Mouse (Mus musculus): ENCODE results near the gene 1700025G04Rik. TPM values are rescaled to one million over a fixed set of nuclear protein-coding genes. Genes with fewer than 3 reads are reported as not detected.

Gene 1700025G04Rik
- polyA plus RNA-seq, 1 experiment from 2014 or later = 17.3 TPM

DNA sequence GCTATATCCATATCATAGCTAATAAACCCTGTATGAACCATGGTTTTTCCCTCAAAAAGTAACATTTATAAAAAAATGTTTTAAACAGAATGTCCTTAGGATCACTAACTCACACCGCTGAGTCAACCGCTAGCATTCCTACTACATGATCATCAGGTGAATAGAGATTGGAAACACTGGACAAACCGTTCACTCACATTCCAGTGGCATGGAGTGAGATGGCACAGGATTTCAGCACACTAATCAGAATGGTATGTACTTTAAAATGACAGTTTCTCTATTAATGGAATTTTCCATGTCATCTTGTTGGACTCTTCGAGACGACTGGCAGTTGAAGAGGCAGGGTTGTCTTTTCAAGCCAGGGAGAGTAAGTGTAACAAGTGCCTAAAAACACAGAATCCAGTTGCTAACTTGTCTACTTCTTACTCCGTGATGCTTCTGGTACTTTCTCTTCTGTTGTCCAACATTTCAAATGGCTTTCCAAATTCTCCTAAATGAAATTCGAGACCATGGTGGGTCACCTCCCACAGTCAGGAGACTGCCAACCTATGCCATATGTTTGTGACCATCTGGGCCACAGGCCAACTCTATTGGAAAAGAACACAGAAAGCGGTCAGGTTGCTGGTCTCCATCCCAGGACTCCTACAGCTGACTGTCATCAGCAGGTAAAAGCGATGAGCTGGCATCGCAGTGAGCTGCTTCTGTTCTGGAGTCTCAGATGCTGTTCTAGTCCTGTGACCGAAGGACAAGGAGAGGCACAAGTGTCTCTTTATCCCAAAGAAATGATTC lies 26.4 kb downstream of the 1700025G04Rik start:
- no peaks in the 10 kb centered on the region for H3K9me3 ChIP-seq (replicated peaks; ENCODE audit: control insufficient read depth, low read length)
- H3K36me3 ChIP-seq (ENCODE audit: control insufficient read depth, insufficient read depth, low read length) = no peaks in the 10 kb centered on the region

DNA sequence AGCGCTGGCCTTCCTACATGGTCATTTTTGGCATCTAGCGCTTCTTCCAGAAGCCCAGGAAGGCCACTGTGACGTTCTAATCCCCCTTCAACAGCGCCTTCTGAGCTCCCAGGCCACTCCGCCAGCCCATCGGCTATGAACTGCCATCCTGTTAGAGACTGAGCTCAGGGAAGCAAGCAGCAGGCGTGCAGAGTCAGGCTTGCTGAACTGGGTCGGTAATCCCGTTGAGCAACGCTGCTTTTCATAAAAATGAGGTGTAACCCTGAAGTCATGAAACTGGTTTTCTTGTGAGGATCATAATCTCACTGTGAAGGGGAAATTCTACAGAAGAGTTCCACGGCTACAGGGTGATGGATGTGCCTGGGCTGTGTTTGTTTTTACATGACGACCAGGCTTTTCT lies 28.2 kb downstream of the 1700025G04Rik start:
- H3K27me3 ChIP-seq (ENCODE audit: control insufficient read depth, insufficient read depth, low read length) = no peaks in the 10 kb centered on the region
- no peak overlapping the region for H3K4me2 ChIP-seq (ENCODE audit: low read depth, low read length)
- ATAC-seq (ENCODE audit: insufficient read depth, low FRiP score) = peak; percentile 53; the same call in 1 of the 2 replicates
- H3K27ac ChIP-seq (ENCODE audit: low read length) = peak overlapping the region; percentile 72
- no peaks in the 10 kb centered on the region for H3K9me3 ChIP-seq (replicated peaks; ENCODE audit: control insufficient read depth, low read length)
- no peaks in the 10 kb centered on the region for H3K36me3 ChIP-seq (ENCODE audit: control insufficient read depth, insufficient read depth, low read length)
- WGBS = 66% methylated on average over 12 of the region's 12 CpGs
- no peak overlapping the region for H3K4me3 ChIP-seq (replicated peaks; ENCODE audit: low read length)
- H3K4me1 ChIP-seq (ENCODE audit: control insufficient read depth, insufficient read depth, low read length) = 0 out of 2 replicates have a peak, but pooled peaks cover 5% of the 10 kb centered on the region
- H3K9ac ChIP-seq (ENCODE audit: low read length) = no peak overlapping the region

More for the DNA sequence above, 26.4 kb downstream of the 1700025G04Rik start:
- no peaks in the 10 kb centered on the region for H3K27me3 ChIP-seq (ENCODE audit: control insufficient read depth, insufficient read depth, low read length)
- ATAC-seq (ENCODE audit: insufficient read depth, low FRiP score) = no peak
- no peak overlapping the region for H3K9ac ChIP-seq (ENCODE audit: low read length)
- no peak overlapping the region for H3K4me3 ChIP-seq (replicated peaks; ENCODE audit: low read length)
- 0 out of 2 replicates have a peak, but pooled peaks cover 5% of the 10 kb centered on the region for H3K4me1 ChIP-seq (ENCODE audit: control insufficient read depth, insufficient read depth, low read length)
- H3K4me2 ChIP-seq (ENCODE audit: low read depth, low read length) = no peak overlapping the region
- H3K27ac ChIP-seq (ENCODE audit: low read length) = no peak overlapping the region
- 89% methylated on average over 11 of the region's 11 CpGs for WGBS

DNA sequence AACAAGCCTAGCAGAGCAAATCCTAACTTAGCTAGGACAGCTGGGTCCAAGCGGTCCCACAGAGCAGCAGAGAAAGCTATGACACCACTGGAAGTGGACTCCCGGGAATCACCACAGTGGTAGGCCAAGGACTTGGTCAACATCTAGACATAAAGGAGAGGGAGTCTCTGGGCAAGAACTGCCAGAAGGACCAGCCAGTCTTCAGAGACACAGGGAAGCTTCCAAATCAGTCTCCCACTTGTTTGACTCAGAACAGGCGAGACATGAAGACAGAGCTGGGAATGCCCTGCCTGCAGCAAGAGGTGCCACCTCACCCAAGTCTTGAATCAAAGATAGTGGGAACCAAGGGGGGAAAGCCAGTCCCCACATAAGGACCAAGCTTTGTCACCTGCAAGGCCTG lies 29.7 kb downstream of the 1700025G04Rik start:
- WGBS = 88% methylated on average over 3 of the region's 3 CpGs
- no peak overlapping the region for H3K4me3 ChIP-seq (replicated peaks; ENCODE audit: low read length)

DNA sequence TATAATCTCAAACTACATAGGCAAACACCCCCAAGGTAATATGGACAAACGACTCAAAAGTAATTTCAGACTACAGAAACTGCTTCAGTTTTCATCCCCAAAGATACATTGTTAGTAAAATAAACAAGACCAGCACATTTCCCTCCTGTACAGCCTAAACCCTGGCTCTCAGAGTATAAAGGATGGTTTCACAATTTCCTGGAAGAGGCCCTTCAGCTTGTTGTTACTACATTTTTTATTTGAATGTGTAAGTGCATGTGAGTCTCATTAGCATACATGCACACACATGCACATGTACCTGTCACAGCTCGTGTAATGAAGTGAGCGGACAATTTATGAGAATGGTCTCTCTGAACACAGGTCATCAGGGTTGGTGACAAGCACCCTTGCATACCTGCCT lies 31.1 kb downstream of the 1700025G04Rik start:
- Histone ChIP-seq H3K4me3 (replicated peaks; ENCODE audit: low read length) (no peak overlapping the region), H3K9me3 (replicated peaks; ENCODE audit: control insufficient read depth, low read length) (no peaks in the 10 kb centered on the region), H3K27ac (ENCODE audit: low read length) (no peak overlapping the region), H3K4me2 (ENCODE audit: low read depth, low read length) (no peak overlapping the region), H3K27me3 (ENCODE audit: control insufficient read depth, insufficient read depth, low read length) (no peaks in the 10 kb centered on the region), H3K36me3 (ENCODE audit: control insufficient read depth, insufficient read depth, low read length) (no peaks in the 10 kb centered on the region), H3K9ac (ENCODE audit: low read length) (no peak overlapping the region), H3K4me1 (ENCODE audit: control insufficient read depth, insufficient read depth, low read length) (peaks cover 10% of the 10 kb centered on the region; the same call in 1 of the 2 replicates)
- WGBS = 70% methylated on average over 3 of the region's 3 CpGs
- no peak for ATAC-seq (ENCODE audit: insufficient read depth, low FRiP score)

More for the DNA sequence above, 29.7 kb downstream of the 1700025G04Rik start:
- no peaks in the 10 kb centered on the region for H3K36me3 ChIP-seq (ENCODE audit: control insufficient read depth, insufficient read depth, low read length)
- H3K9me3 ChIP-seq (replicated peaks; ENCODE audit: control insufficient read depth, low read length) = no peaks in the 10 kb centered on the region
- H3K27ac ChIP-seq (ENCODE audit: low read length) = no peak overlapping the region; the same call in 1 of the 2 replicates
- no peak for ATAC-seq (ENCODE audit: insufficient read depth, low FRiP score)
- H3K4me1 ChIP-seq (ENCODE audit: control insufficient read depth, insufficient read depth, low read length) = peaks cover 7% of the 10 kb centered on the region; the same call in 1 of the 2 replicates
- H3K9ac ChIP-seq (ENCODE audit: low read length) = no peak overlapping the region
- H3K27me3 ChIP-seq (ENCODE audit: control insufficient read depth, insufficient read depth, low read length) = no peaks in the 10 kb centered on the region
- no peak overlapping the region for H3K4me2 ChIP-seq (ENCODE audit: low read depth, low read length)

DNA sequence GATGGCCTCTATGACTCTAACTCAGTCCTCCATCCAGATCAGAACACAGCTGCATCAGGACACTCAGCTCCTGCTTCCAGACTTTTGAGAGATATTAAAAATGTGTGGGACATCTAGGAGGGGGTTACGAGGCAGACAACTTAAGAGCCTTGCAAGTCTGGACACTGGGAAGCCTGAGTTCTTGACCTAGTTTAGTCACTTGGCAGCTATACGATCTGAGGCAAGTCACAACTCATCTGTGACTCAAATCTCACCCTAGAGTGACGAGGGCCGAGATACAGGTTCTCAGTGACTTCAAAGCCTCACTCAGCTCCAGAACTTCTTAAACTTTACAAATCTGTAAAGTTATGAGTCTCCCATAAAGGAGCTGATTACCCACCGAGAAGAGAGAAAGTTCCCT lies 36.8 kb downstream of the 1700025G04Rik start:
- no peak overlapping the region for H3K4me2 ChIP-seq (ENCODE audit: low read depth, low read length)
- H3K4me3 ChIP-seq (replicated peaks; ENCODE audit: low read length) = no peak overlapping the region
- H3K36me3 ChIP-seq (ENCODE audit: control insufficient read depth, insufficient read depth, low read length) = no peaks in the 10 kb centered on the region
- 76% methylated on average over 5 of the region's 5 CpGs for WGBS
- no peaks in the 10 kb centered on the region for H3K9me3 ChIP-seq (replicated peaks; ENCODE audit: control insufficient read depth, low read length)
- H3K27me3 ChIP-seq (ENCODE audit: control insufficient read depth, insufficient read depth, low read length) = no peaks in the 10 kb centered on the region
- H3K27ac ChIP-seq (ENCODE audit: low read length) = peak overlapping the region; percentile 57; the same call in 1 of the 2 replicates
- no peak for ATAC-seq (ENCODE audit: insufficient read depth, low FRiP score)
- peaks cover 21% of the 10 kb centered on the region; the same call in 1 of the 2 replicates for H3K4me1 ChIP-seq (ENCODE audit: control insufficient read depth, insufficient read depth, low read length)
- H3K9ac ChIP-seq (ENCODE audit: low read length) = no peak overlapping the region

DNA sequence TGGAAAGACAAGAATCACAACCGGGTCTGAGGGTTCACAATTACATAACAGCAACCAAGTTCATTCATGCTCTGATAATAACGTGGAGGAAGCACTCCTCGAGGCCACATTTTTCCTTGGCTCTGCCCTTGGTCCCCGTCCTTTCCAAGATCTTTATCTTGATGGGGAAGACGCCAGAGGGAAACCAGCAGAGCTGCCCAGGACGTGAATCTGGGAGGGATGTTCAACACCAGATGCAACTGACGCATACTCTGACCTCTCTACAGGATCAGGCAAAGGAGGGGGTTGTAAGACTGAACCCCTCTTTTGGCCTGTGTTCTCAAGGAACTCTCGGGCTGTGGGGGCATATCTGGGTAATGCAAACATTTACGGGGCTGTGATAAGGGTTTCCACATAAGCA lies 38.1 kb downstream of the 1700025G04Rik start:
- Histone ChIP-seq H3K9ac (ENCODE audit: low read length) (no peak overlapping the region), H3K27ac (ENCODE audit: low read length) (peak overlapping the region; percentile 18; the same call in 1 of the 2 replicates)

DNA sequence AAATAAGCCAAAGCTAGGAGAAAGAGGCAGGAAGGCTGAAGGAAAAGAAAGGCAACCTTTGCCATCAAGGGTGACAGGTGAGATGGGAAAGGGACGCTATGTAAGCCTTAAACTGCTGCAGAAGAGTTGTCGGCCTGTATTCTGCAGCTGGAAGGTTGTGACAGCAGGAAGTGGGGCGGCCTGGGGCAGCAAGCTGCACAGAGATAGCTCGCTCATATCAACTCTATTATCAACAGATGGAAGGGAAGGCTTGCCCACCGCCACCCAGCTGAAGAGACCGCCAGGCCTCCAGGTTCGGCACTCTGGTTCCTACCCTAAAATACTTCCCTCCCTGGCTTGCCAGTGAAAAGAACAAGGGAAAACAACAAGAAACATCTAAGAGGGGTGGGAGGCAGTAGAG lies 39.9 kb downstream of the 1700025G04Rik start:
- WGBS = 80% methylated on average over 7 of the region's 7 CpGs

More for the DNA sequence above, 38.1 kb downstream of the 1700025G04Rik start:
- H3K4me3 ChIP-seq (replicated peaks; ENCODE audit: low read length) = no peak overlapping the region
- H3K4me1 ChIP-seq (ENCODE audit: control insufficient read depth, insufficient read depth, low read length) = peaks cover 21% of the 10 kb centered on the region; the same call in 1 of the 2 replicates
- H3K9me3 ChIP-seq (replicated peaks; ENCODE audit: control insufficient read depth, low read length) = no peaks in the 10 kb centered on the region
- ATAC-seq (ENCODE audit: insufficient read depth, low FRiP score) = 0 out of 2 replicates have a peak, but pooled peaks have one; percentile 21
- WGBS = 50% methylated on average over 9 of the region's 9 CpGs
- no peak overlapping the region for H3K4me2 ChIP-seq (ENCODE audit: low read depth, low read length)
- no peaks in the 10 kb centered on the region for H3K36me3 ChIP-seq (ENCODE audit: control insufficient read depth, insufficient read depth, low read length)
- no peaks in the 10 kb centered on the region for H3K27me3 ChIP-seq (ENCODE audit: control insufficient read depth, insufficient read depth, low read length)

DNA sequence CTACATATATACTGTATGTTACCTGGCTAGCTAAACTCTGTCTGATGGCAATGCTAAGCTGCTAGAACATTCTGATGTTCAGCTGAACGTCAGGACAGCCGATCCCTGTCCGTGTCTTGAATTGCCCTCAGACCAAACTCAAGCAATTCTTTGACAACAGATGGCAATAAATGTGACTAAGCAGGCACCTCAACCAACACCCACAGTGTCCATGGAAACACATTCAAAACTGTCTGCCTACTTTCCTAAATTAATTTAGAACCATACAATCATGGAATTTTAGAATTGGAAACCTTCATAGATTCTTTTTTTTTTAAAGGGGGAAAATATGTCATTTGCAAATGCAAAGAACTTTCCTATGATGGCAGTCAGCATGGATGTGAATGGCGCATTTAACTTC lies 41.6 kb downstream of the 1700025G04Rik start:
- 69% methylated on average over 4 of the region's 4 CpGs for WGBS
- Histone ChIP-seq H3K27ac (ENCODE audit: low read length) (no peak overlapping the region), H3K27me3 (ENCODE audit: control insufficient read depth, insufficient read depth, low read length) (no peaks in the 10 kb centered on the region), H3K9me3 (replicated peaks; ENCODE audit: control insufficient read depth, low read length) (no peaks in the 10 kb centered on the region), H3K9ac (ENCODE audit: low read length) (no peak overlapping the region), H3K4me2 (ENCODE audit: low read depth, low read length) (no peak overlapping the region), H3K4me3 (replicated peaks; ENCODE audit: low read length) (no peak overlapping the region), H3K4me1 (ENCODE audit: control insufficient read depth, insufficient read depth, low read length) (peaks cover 12% of the 10 kb centered on the region; the same call in 1 of the 2 replicates), H3K36me3 (ENCODE audit: control insufficient read depth, insufficient read depth, low read length) (no peaks in the 10 kb centered on the region)
- no peak for ATAC-seq (ENCODE audit: insufficient read depth, low FRiP score)

More for the DNA sequence above, 39.9 kb downstream of the 1700025G04Rik start:
- no peak for ATAC-seq (ENCODE audit: insufficient read depth, low FRiP score)
- Histone ChIP-seq H3K9ac (ENCODE audit: low read length) (no peak overlapping the region), H3K9me3 (replicated peaks; ENCODE audit: control insufficient read depth, low read length) (no peaks in the 10 kb centered on the region), H3K36me3 (ENCODE audit: control insufficient read depth, insufficient read depth, low read length) (no peaks in the 10 kb centered on the region), H3K4me1 (ENCODE audit: control insufficient read depth, insufficient read depth, low read length) (peaks cover 17% of the 10 kb centered on the region; the same call in 1 of the 2 replicates), H3K27ac (ENCODE audit: low read length) (no peak overlapping the region), H3K4me2 (ENCODE audit: low read depth, low read length) (no peak overlapping the region), H3K4me3 (replicated peaks; ENCODE audit: low read length) (no peak overlapping the region), H3K27me3 (ENCODE audit: control insufficient read depth, insufficient read depth, low read length) (no peaks in the 10 kb centered on the region)

DNA sequence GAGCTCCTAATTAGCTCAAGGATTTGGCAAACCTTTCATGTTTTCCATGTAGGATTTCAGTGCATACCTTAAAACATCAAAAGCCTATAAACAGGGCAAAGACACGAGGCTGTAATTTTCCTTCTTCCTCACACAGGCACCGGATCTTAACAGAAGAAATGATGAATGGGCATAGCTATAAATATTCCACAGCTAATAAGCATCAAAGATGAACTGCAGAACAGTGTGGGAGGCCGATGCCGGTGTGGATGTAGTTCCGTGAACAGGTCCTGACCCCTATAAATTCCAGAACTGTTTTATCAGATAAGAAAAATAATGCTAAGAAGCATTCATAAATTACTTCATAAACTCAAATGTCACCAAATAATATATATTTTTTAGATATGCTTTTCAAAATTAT lies 42.5 kb downstream of the 1700025G04Rik start:
- WGBS = 44% methylated on average over 5 of the region's 5 CpGs
- H3K9ac ChIP-seq (ENCODE audit: low read length) = no peak overlapping the region
- no peaks in the 10 kb centered on the region for H3K9me3 ChIP-seq (replicated peaks; ENCODE audit: control insufficient read depth, low read length)
- H3K4me1 ChIP-seq (ENCODE audit: control insufficient read depth, insufficient read depth, low read length) = peaks cover 11% of the 10 kb centered on the region; the same call in 1 of the 2 replicates
- H3K27me3 ChIP-seq (ENCODE audit: control insufficient read depth, insufficient read depth, low read length) = no peaks in the 10 kb centered on the region
- H3K4me3 ChIP-seq (replicated peaks; ENCODE audit: low read length) = no peak overlapping the region
- H3K27ac ChIP-seq (ENCODE audit: low read length) = no peak overlapping the region
- H3K4me2 ChIP-seq (ENCODE audit: low read depth, low read length) = no peak overlapping the region
- no peak for ATAC-seq (ENCODE audit: insufficient read depth, low FRiP score)
- H3K36me3 ChIP-seq (ENCODE audit: control insufficient read depth, insufficient read depth, low read length) = no peaks in the 10 kb centered on the region

Data from stomach, embryonic 16.5 days (tissue).